Mouse (Mus musculus) olfactory bulb, adult 2 months (tissue): ENCODE data around the gene Xcr1. TPM values are rescaled to one million over a fixed set of nuclear protein-coding genes. Genes with fewer than 3 reads are reported as not detected.

Experiments used
- H3K27ac ChIP-seq: fragments of 200-500 bp; 2 replicates; pipeline ENCODE4 v1.5.1; 2012; ENCODE audit warnings: low read depth, low read length; ENCODE audit not compliant: insufficient read depth
- H3K4me1 ChIP-seq: fragments of 200-500 bp; 2 replicates; pipeline ENCODE4 v1.6.1; 2012; ENCODE audit warnings: low read length; ENCODE audit not compliant: control insufficient read depth, insufficient read depth
- H3K4me3 ChIP-seq: fragments of 200-500 bp; 2 replicates; pipeline ENCODE4 v1.5.1; 2012; ENCODE audit warnings: mild to moderate bottlenecking, low read depth, low read length, moderate library complexity; ENCODE audit not compliant: insufficient read depth
- CTCF ChIP-seq: fragments of 200-500 bp; IDR thresholded peaks from 2 replicates; pipeline ENCODE4 v1.5.1; 2012; ENCODE audit warnings: low read depth, mild to moderate bottlenecking, low read length, moderate library complexity; ENCODE audit not compliant: insufficient read depth
- POLR2A ChIP-seq: fragments of 200-500 bp; IDR thresholded peaks from 2 replicates; pipeline ENCODE4 v1.6.1; 2012; ENCODE audit warnings: mild to moderate bottlenecking, low read depth, low read length, moderate library complexity; ENCODE audit not compliant: insufficient read depth
- WGBS: fragments of 180-500 bp; shearing (Covaris S2); methylation state at CpG from one replicate; pipeline ENCODE4 v1.1.7; 2018; 5-methylcytosine and 5-hydroxymethylcytosine counted together
- polyA plus RNA-seq: library from polyadenylated mRNA; stranded (reverse); fragments of >200 nt; gene quantifications from 2 replicates; pipeline ENCODE4 v1.2.4, GENCODE M21; 2012; ENCODE audit warnings: low replicate concordance; ENCODE audit not compliant: missing spikeins, insufficient read depth, insufficient read length

Gene Xcr1
- polyA plus RNA-seq, 1 experiment, result not detected

DNA sequence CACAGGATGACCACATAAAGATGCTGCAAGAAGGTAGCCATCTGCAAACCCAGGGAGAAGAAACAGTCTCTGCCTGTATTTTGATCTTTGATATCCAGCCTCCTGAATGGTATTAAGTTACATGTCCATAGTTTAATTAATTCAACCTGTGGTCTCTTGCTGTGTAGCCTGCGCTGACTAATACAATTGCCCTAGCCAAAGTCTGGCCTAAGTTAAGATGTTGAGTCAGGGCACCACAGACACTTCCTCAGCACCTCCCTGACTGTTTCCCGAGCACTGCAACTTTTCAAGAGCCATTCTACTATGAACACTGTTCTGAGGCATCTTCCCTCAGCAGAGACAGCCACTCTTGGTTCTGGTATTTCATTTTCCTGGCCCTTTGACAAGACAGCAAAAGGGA, 43.2 kb downstream of the Xcr1 start:
- 78% methylated on average over 2 of the region's 2 CpGs for WGBS
- Histone ChIP-seq H3K4me1 (no peaks in the 10 kb centered on the region), H3K27ac (no peak overlapping the region), H3K4me3 (no peak overlapping the region)
- TF ChIP-seq POLR2A (no peak), CTCF (no peak)

DNA sequence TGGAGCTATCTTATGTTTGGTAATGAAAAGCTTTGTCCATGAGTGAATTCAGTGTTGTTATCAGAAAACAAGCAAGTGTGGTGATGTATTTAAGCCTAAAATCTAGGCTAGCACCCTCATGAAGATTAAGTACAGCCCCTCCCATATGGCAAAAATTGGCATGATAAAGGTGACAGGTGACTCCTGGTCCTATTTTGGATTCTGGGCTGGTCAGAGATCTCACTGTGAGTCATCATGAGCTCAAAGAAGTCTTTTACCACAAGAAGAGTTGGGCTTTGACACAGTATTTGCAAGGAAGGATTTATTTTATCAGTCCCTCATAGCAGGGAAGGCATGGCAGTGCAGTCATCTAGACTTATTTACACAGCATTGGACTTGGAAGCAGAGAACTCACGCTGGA, 45.8 kb downstream of the Xcr1 start:
- no peaks in the 10 kb centered on the region for H3K4me1 ChIP-seq
- TF ChIP-seq CTCF (no peak), POLR2A (no peak)
- 93% methylated on average over 1 of the region's 1 CpGs for WGBS
- H3K27ac ChIP-seq, result no peak overlapping the region
- no peak overlapping the region for H3K4me3 ChIP-seq

GRCm38 (mm10) chr9:123815444-123815843, 46.4 kb downstream of the Xcr1 start:
- WGBS, result 85% methylated on average over 3 of the region's 3 CpGs
- H3K4me3 ChIP-seq, result no peak overlapping the region
- TF ChIP-seq POLR2A, result no peak
- no peak for TF ChIP-seq CTCF
- no peaks in the 10 kb centered on the region for H3K4me1 ChIP-seq
- no peak overlapping the region for H3K27ac ChIP-seq

DNA sequence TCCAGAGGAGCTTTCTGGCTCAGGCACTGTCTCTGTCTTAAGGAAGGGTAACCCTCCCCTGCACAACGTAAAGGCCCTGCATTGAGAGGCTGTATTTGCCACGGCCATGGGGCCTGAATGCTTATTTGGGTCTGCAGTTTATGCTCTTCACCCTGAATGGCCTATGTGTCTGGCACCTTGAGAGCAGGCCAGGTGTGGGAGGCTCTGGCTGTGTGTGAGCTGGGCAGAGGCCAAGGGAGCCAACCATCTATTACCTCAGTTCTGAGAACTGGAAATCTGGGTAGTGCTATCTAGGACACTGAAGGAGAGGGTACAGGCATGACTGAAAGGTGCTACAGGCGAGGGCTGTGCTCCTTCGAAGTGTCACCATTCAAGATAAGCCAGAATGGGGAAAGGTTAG, 47.0 kb downstream of the Xcr1 start:
- H3K4me1 ChIP-seq, result no peaks in the 10 kb centered on the region
- no peak overlapping the region for H3K27ac ChIP-seq
- no peak for TF ChIP-seq CTCF
- H3K4me3 ChIP-seq, result no peak overlapping the region
- WGBS, result 81% methylated on average over 4 of the region's 4 CpGs

GRCm38 (mm10) chr9:123814326-123814725, 47.5 kb downstream of the Xcr1 start:
- Histone ChIP-seq H3K27ac (no peak overlapping the region), H3K4me1 (no peaks in the 10 kb centered on the region), H3K4me3 (no peak overlapping the region)
- WGBS, result 43% methylated on average over 2 of the region's 2 CpGs
- TF ChIP-seq POLR2A, result no peak
- no peak for TF ChIP-seq CTCF

DNA sequence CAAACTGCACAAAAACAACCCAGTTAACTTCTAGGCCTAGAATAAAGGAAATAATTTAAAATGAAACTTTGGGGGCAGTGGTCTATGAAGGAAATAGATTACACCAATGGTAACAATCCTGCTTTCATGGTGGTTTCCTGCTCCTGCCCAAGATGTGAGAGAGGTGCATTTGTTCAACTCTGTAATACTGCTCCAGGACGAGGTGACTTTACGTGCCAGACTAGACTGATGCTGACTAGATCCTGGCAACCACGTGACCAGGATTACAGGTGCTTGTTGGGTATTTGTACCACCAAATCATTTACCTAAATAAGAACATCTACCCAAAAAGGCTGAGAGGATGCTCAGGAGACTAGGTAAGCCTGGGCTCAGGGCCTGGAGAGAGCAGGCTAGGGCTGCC, 50.0 kb downstream of the Xcr1 start:
- Histone ChIP-seq H3K27ac (no peak overlapping the region), H3K4me3 (no peak overlapping the region), H3K4me1 (no peaks in the 10 kb centered on the region)
- WGBS, result 96% methylated on average over 3 of the region's 3 CpGs
- no peak for TF ChIP-seq POLR2A
- no peak for TF ChIP-seq CTCF

- Histone ChIP-seq H3K4me3 (no peak overlapping the region), H3K27ac (no peak overlapping the region), H3K4me1 (no peaks in the 10 kb centered on the region)
- TF ChIP-seq CTCF (no peak), POLR2A (no peak)
- 84% methylated on average over 7 of the region's 7 CpGs for WGBS
These were observed 53.2 kb downstream of the Xcr1 start for GRCm38 (mm10) chr9:123808583-123808982.

- H3K4me3 ChIP-seq, result no peak within 1 kb of the TSS
- TF ChIP-seq POLR2A, result no peak
- TF ChIP-seq CTCF, result no peak
- 90% methylated on average over 5 of the region's 5 CpGs for WGBS
- H3K27ac ChIP-seq, result no peak within 1 kb of the TSS
- no peaks in the 10 kb centered on the region for H3K4me1 ChIP-seq
These were observed 55.6 kb downstream of the Xcr1 start, which contains the start of gene Cxcr6 for GRCm38 (mm10) chr9:123806267-123806666. Gene Cxcr6, plus strand, starts transcription at chr9:123806475.

DNA sequence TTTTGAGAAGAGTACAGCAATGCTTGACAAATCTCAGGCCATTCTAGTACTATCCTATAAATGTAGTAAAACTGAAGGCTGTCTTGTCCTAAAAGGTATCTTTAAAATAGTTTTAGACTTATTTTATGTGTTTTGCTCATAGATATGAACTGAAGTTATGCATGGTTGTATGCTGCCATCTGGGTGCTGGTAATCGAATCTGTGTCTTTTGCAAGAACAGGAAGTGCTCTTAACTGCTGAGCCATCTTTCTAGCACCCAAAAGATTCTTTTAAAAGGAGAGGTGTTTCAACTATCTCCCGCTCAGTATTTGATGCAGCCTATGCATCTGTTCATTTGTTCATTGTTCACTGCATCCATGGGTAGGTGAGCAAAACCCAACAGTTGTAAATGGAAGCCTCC, 56.6 kb downstream of the Xcr1 start:
- 93% methylated on average over 2 of the region's 2 CpGs for WGBS
- TF ChIP-seq CTCF (no peak), POLR2A (no peak)
- no peaks in the 10 kb centered on the region for H3K4me1 ChIP-seq
- no peak overlapping the region for H3K4me3 ChIP-seq
- H3K27ac ChIP-seq, result no peak overlapping the region

DNA sequence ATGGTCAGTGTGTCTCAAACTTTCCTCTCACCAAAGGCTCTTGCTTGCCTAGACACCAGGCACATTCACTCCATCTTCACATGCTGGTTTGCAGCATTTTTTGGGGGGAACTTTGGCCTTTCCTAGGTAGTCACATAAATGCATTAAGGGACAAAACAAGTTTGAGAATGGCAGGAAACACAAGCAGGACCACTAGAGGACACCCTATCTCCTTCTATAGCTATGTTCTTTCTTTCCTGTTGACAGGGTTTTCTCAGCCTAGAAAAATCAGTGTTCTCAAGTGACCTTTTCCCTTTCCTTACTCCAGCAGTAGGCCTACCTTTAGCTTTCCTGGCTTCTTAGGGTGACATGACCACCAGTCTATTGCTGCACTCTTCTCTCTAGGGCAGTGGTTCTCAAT, 58.9 kb downstream of the Xcr1 start:
- Histone ChIP-seq H3K4me1 (no peaks in the 10 kb centered on the region), H3K27ac (no peak overlapping the region), H3K4me3 (no peak overlapping the region)
- no peak for TF ChIP-seq POLR2A
- no peak for TF ChIP-seq CTCF

DNA sequence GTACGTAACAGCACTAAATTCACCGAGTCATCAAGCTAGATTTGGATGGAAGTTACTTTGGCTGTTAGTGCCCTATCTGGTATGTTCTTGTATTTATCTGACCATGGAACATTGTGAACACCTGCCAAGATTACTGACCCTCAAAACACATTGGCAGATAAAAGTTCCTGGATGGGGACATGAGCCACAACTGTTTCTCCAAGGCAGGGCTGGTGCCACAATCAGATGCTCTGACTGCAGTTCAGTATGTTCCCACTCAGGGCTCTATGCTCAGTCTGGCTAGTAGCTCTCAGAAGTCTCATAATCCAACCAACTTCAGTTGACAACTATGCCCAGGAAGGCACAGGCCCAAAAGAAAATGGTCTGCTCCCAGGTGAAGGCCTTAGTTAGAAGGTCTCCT, 59.4 kb downstream of the Xcr1 start:
- TF ChIP-seq POLR2A, result no peak
- TF ChIP-seq CTCF, result no peak
- H3K27ac ChIP-seq, result no peak overlapping the region
- no peaks in the 10 kb centered on the region for H3K4me1 ChIP-seq
- 96% methylated on average over 2 of the region's 2 CpGs for WGBS
- no peak overlapping the region for H3K4me3 ChIP-seq

Other genes with a start within 250 kb of the Xcr1 start
- gene Slc6a20b, start 229.5 kb downstream of the Xcr1 start, polyA plus RNA-seq, result not detected in 2 replicates
- gene Ccr9, start 183.6 kb downstream of the Xcr1 start, polyA plus RNA-seq, result 500 TPM in 1 of 2 replicates, not detected in the other
- gene Slc6a20a, start 183.1 kb downstream of the Xcr1 start, polyA plus RNA-seq, result not detected in 2 replicates
- not detected in 2 replicates for gene Lztfl1, start 144.3 kb downstream of the Xcr1 start, polyA plus RNA-seq
- not detected in 2 replicates for gene Cxcr6, start 55.6 kb downstream of the Xcr1 start, polyA plus RNA-seq
- gene Fyco1, start 10.1 kb downstream of the Xcr1 start, polyA plus RNA-seq, result not detected in 2 replicates
- gene Ccr1, start 106.7 kb upstream of the Xcr1 start, polyA plus RNA-seq, result not detected in 2 replicates
- not detected in 2 replicates for gene Ccr1l1, start 116.4 kb upstream of the Xcr1 start, polyA plus RNA-seq
- gene Ccr3, start 159.9 kb upstream of the Xcr1 start, polyA plus RNA-seq, result not detected in 2 replicates
- not detected in 2 replicates for gene Ccr2, start 239.9 kb upstream of the Xcr1 start, polyA plus RNA-seq